Mouse (Mus musculus): ENCODE data around the gene Pygm. TPM values are rescaled to one million over a fixed set of nuclear protein-coding genes. Genes with fewer than 3 reads are reported as not detected.

Gene Pygm
- 0.40 and 0.41 TPM in 2 replicates for polyA plus RNA-seq (2012; ENCODE audit: low replicate concordance)

GRCm38 (mm10) chr19:6384128-6384527 lies at the start of gene Pygm:
Pygm (plus strand) TSS chr19:6384399.

GRCm38 (mm10) chr19:6334673-6335457 lies 49.3 kb upstream of the Pygm start, which contains the start of gene Men1:
Men1 (plus strand) TSS chr19:6334979.

GRCm38 (mm10) chr19:6340524-6341452 lies 43.4 kb upstream of the Pygm start, which contains the start of gene Map4k2:
Map4k2 (plus strand) TSS chr19:6341135.

GRCm38 (mm10) chr19:6363411-6364240 lies 20.6 kb upstream of the Pygm start, which contains the start of gene Sf1:
Sf1 (plus strand) TSS chr19:6363690.

GRCm38 (mm10) chr19:6399285-6400095 lies 15.3 kb downstream of the Pygm start, which contains the start of gene Rasgrp2:
Rasgrp2 (plus strand) TSS chr19:6399340.

GRCm38 (mm10) chr19:6418233-6418879 lies 34.2 kb downstream of the Pygm start, which contains the start of gene Nrxn2:
Nrxn2 (plus strand) TSS chr19:6418731.

Other genes starting within 250 kb of the Pygm start
- 0.21 and 2.0 TPM in 2 replicates for gene Batf2, start 243.4 kb upstream of the Pygm start, polyA plus RNA-seq (2012; ENCODE audit: low replicate concordance)
- gene Arl2, start 242.9 kb upstream of the Pygm start, polyA plus RNA-seq (2012; ENCODE audit: low replicate concordance) = 33.5 and 55.6 TPM in 2 replicates
- gene Majin, start 200.0 kb upstream of the Pygm start, polyA plus RNA-seq (2012; ENCODE audit: low replicate concordance) = not detected in 2 replicates
- not detected in 2 replicates for gene Gpha2, start 158.0 kb upstream of the Pygm start, polyA plus RNA-seq (2012; ENCODE audit: low replicate concordance)
- 283 and 355 TPM in 2 replicates for gene Ppp2r5b, start 148.5 kb upstream of the Pygm start, polyA plus RNA-seq (2012; ENCODE audit: low replicate concordance)
- 79.9 and 150 TPM in 2 replicates for gene Atg2a, start 142.7 kb upstream of the Pygm start, polyA plus RNA-seq (2012; ENCODE audit: low replicate concordance)
- gene Ehd1, start 107.7 kb upstream of the Pygm start, polyA plus RNA-seq (2012; ENCODE audit: low replicate concordance) = 333 and 398 TPM in 2 replicates
- gene Cdc42bpg, start 77.9 kb upstream of the Pygm start, polyA plus RNA-seq (2012; ENCODE audit: low replicate concordance) = 12.1 and 13.6 TPM in 2 replicates
- gene Men1, start 49.4 kb upstream of the Pygm start, polyA plus RNA-seq (2012; ENCODE audit: low replicate concordance) = 279 and 329 TPM in 2 replicates
- 79.8 and 117 TPM in 2 replicates for gene Map4k2, start 43.3 kb upstream of the Pygm start, polyA plus RNA-seq (2012; ENCODE audit: low replicate concordance)
- 2,065 and 3,877 TPM in 2 replicates for gene Sf1, start 20.7 kb upstream of the Pygm start, polyA plus RNA-seq (2012; ENCODE audit: low replicate concordance)
- gene Rasgrp2, start 14.9 kb downstream of the Pygm start, polyA plus RNA-seq (2012; ENCODE audit: low replicate concordance) = 50.7 and 61.7 TPM in 2 replicates
- gene Nrxn2, start 34.3 kb downstream of the Pygm start, polyA plus RNA-seq (2012; ENCODE audit: low replicate concordance) = 1.2 and 4.3 TPM in 2 replicates
- 0.41 TPM in 1 of 2 replicates, not detected in the other for gene Slc22a12, start 158.6 kb downstream of the Pygm start, polyA plus RNA-seq (2012; ENCODE audit: low replicate concordance)